Mouse (Mus musculus) embryo, embryonic 10 days (tissue): ENCODE results near the gene Tmem79.
"Not testable (repeated sequence)": the region's sequence is repeated elsewhere in the genome, so short reads cannot be mapped to it uniquely, and the experiment has no call there.

Experiments
- DNase-seq: peaks from one replicate; pipeline ENCODE4 v3.0.0-alpha.2; 2015; ENCODE audit warnings: low spot score

The Tmem79 gene

DNA sequence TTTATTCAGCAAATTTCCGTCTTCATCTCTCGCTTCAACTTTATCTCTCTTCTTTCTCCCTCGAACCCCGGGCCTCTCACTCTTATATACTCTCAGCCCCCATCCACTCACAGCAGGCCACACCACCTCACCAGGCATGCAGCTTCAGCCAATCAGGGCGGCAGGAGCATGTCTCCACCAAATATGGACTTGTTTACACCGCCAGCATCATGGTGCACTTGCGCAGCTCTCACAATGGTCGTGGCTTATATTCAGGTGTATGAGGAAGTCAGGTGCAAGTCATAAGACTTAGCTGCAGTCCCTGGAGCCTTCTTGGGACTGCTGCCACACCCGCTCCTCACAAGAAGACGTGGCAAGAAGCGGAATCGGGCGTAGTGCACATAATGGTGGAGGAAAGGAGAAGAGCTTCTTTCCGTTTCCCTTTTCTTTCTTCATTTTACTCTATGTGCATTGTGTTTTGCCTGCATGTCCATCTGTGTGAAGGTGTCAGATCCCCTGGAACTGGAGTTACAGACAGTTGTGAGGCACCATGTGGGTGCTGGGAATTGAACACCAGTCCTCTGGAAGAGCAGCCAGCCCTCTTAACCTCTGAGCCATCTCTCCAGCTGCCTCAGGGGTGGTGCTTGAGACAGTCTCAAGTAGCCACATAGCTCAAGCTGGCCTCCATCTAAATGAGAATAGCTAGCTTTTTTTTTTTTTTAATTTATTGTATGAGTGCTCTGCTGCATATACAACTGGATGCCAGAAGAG is 51.0 kb downstream of the Tmem79 start:
- not testable (repeated sequence) for DNase-seq

DNA sequence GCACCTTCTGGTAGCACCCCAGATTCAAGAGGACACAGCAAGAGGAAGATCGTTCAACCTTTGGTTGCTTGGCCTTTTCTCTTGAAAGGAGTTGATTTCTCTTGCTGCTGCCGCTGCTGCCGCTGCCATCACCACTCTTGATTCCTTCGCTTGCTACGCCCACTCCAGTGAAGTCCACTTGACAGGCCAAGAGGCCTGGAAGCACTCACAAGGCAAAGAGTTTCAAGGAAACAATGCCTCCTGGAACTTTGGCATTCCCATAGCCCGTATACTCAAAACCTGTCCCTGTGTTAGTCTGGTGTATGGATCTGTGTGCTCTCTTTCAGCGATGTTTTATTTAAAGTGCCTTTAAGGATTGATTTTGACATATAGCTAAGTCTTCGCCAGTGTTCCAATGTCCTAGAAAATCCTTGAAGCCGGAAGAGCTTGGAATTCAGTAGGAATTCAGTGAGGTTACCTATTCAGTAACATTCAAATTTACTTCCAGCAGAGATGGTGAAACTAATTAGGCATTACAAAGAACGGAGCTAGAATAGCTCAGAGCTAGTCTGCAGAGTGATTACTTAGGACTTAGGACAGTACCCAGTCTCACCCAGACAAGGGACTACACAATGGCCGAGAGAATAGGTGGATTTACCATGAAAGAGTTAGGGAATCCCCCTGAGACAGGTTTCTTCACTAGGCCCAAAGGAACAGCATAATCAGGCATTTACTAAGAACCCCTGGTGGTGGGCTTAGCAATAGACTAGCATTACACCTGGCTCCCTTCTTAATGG is 54.6 kb downstream of the Tmem79 start:
- not testable (repeated sequence) for DNase-seq

DNA sequence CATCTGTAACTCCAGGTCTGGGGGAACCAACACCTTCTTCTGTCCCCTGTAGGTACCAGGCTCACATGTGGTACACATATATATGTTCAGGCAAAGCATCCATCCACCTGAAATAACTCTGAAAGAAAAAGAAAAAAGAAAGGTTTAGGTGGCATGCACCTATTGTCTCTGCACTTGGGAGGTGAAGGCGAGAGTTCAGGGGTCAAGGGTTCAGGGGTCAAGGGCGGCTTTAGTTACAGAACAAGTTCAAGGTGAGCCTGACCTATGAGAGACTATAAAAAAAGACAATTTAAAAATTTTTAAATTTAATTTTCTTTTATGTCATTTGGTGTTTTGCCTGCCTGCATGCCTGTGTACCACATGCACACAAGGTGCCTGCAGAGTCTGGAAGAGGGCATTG is 55.9 kb downstream of the Tmem79 start:
- no peak for DNase-seq
